8 mouse cellular contexts compared by ENCODE assay signal in the genomic region with DNA sequence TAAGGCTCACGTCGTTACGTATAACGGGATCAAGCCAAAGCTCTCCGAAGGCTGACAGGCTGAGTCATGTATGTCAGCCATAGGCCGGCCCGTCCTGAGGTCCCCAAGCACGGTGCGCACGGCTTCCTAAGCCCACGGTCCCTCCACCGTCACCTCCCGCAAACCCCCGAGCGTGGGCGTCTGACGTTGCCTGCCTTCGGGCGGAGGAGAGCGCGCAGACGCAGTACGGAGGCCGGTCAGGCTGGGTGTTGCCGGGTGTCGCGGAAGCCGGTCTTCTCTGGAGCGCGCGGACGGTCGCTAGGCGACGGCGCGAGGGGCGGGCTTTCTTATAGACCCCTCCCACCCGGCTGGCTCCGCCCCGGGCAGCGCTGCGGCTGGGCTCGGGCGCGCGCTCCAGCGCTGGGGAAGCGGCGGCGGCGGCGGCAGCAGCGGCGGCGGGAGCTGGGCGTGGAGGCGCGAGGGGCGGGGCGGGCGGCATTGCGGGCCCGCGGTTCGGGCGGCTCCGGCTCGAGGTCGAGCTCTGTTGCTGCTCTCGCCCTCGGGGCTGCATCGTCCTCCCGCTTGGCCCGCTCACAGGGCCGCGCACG. TPM values are rescaled to one million over a fixed set of nuclear protein-coding genes. Genes with fewer than 3 reads are reported as not detected.
DNase-seq lines count a peak whose midpoint lies in the region; ATAC-seq and TF ChIP-seq lines count a peak whose summit lies in the region.

A gene (plus strand): TSS at position 463 of the 587 bp plus-strand sequence.

- peak; percentile 88 for DNase-seq in c-Kit-positive CD71-positive TER-119-positive erythroid progenitor cells, embryonic 14.5 days (ENCODE audit: low spot score)
- DNase-seq in heart, postnatal 0 days (ENCODE audit: low spot score): peak; percentile 95
- peak; percentile 96 to 98 for DNase-seq in kidney, postnatal 4 days
- DNase-seq in testis, postnatal 10 days (ENCODE audit: low spot score): peak; percentile 97

- WGBS in forebrain, embryonic 12.5 days: under 1% methylated on average over 56 of the region's 78 CpGs
- WGBS in heart, postnatal 0 days: 0% methylated on average over 52 of the region's 78 CpGs
- WGBS in liver, embryonic 16.5 days (ENCODE audit: insufficient replicate concordance): under 1% methylated on average over 76 of the region's 78 CpGs
- under 1% methylated on average over 53 of the region's 78 CpGs for WGBS in neural tube, embryonic 14.5 days

- H3K9ac ChIP-seq in forebrain, embryonic 12.5 days: peak within 1 kb of the TSS; percentile 91
- H3K9ac ChIP-seq in heart, postnatal 0 days (replicated peaks; ENCODE audit: low read depth, low read length): peak within 1 kb of the TSS; percentile 84
- peak within 1 kb of the TSS; percentile 73 for H3K9ac ChIP-seq in liver, embryonic 16.5 days (ENCODE audit: low read depth, low read length)
- H3K9ac ChIP-seq in neural tube, embryonic 14.5 days (replicated peaks; ENCODE audit: low read depth, low read length): peak within 1 kb of the TSS; percentile 90

- peak; percentile 92 for ATAC-seq in forebrain, embryonic 12.5 days (ENCODE audit: low FRiP score)
- ATAC-seq in heart, postnatal 0 days (ENCODE audit: insufficient read depth, low read depth): peak; percentile 88
- peak; percentile 80 for ATAC-seq in liver, embryonic 16.5 days (ENCODE audit: low read depth)
- ATAC-seq in neural tube, embryonic 14.5 days (ENCODE audit: low read depth): peak; percentile 90

- H3K36me3 ChIP-seq in E14TG2a.4 (ENCODE audit: insufficient read depth, low read length): peaks cover 21% of the 10 kb centered on the region
- peaks cover 9% of the 10 kb centered on the region; the same call in 1 of the 2 replicates for H3K36me3 ChIP-seq in forebrain, embryonic 12.5 days (replicated peaks)
- H3K36me3 ChIP-seq in heart, postnatal 0 days (replicated peaks; ENCODE audit: control insufficient read depth, insufficient read depth, low read length): no peaks in the 10 kb centered on the region
- H3K36me3 ChIP-seq in liver, embryonic 16.5 days (ENCODE audit: control insufficient read depth, insufficient read depth): no peaks in the 10 kb centered on the region
- H3K36me3 ChIP-seq in neural tube, embryonic 14.5 days (ENCODE audit: control insufficient read depth, insufficient read depth, low read length): no peaks in the 10 kb centered on the region

- peak within 1 kb of the TSS; percentile 96 for H3K27ac ChIP-seq in forebrain, embryonic 12.5 days
- peak within 1 kb of the TSS; percentile 93 for H3K27ac ChIP-seq in heart, postnatal 0 days (ENCODE audit: low read depth)
- peak within 1 kb of the TSS; percentile 93 for H3K27ac ChIP-seq in liver, embryonic 16.5 days (ENCODE audit: low read length)
- H3K27ac ChIP-seq in neural tube, embryonic 14.5 days (ENCODE audit: low read depth, low read length): peak within 1 kb of the TSS; percentile 99

- H3K4me2 ChIP-seq in forebrain, embryonic 12.5 days: peak within 1 kb of the TSS; percentile 59
- peak within 1 kb of the TSS; percentile 86 for H3K4me2 ChIP-seq in heart, postnatal 0 days (ENCODE audit: low read depth, low read length)
- peak within 1 kb of the TSS; percentile 83 for H3K4me2 ChIP-seq in liver, embryonic 16.5 days (ENCODE audit: low read depth, low read length)
- peak within 1 kb of the TSS; percentile 63 for H3K4me2 ChIP-seq in neural tube, embryonic 14.5 days (ENCODE audit: low read depth, low read length)

- peaks cover 11% of the 10 kb centered on the region for H3K4me1 ChIP-seq in E14TG2a.4 (replicated peaks; ENCODE audit: low read depth, low read length)
- H3K4me1 ChIP-seq in forebrain, embryonic 12.5 days: peaks cover 17% of the 10 kb centered on the region
- H3K4me1 ChIP-seq in heart, postnatal 0 days (ENCODE audit: control insufficient read depth, insufficient read depth): peaks cover 5% of the 10 kb centered on the region
- peaks cover 2% of the 10 kb centered on the region; the same call in 1 of the 2 replicates for H3K4me1 ChIP-seq in liver, embryonic 16.5 days (ENCODE audit: control insufficient read depth, low read depth, low read length)
- peaks cover 20% of the 10 kb centered on the region; the same call in 1 of the 2 replicates for H3K4me1 ChIP-seq in neural tube, embryonic 14.5 days (ENCODE audit: control insufficient read depth, insufficient read depth, low read length)

- peak within 1 kb of the TSS; percentile 98 for H3K4me3 ChIP-seq in E14TG2a.4 (replicated peaks; ENCODE audit: low read length)
- H3K4me3 ChIP-seq in forebrain, embryonic 12.5 days (replicated peaks): peak within 1 kb of the TSS; percentile 77
- peak within 1 kb of the TSS; percentile 72 for H3K4me3 ChIP-seq in heart, postnatal 0 days (ENCODE audit: low read depth, low read length)
- H3K4me3 ChIP-seq in liver, embryonic 16.5 days (ENCODE audit: low read depth, low read length): peak within 1 kb of the TSS; percentile 73
- peak within 1 kb of the TSS; percentile 78 for H3K4me3 ChIP-seq in neural tube, embryonic 14.5 days (ENCODE audit: low read depth, low read length)

- no peak for TF ChIP-seq CTCF in E14TG2a.4 (conservative IDR thresholded peaks at IDR 0.05; ENCODE audit: low read length)
- no peak for TF ChIP-seq CTCF in heart, postnatal 0 days (IDR thresholded peaks at IDR 0.05; ENCODE audit: low read depth)

- peaks cover 3% of the 10 kb centered on the region for H3K27me3 ChIP-seq in E14TG2a.4 (ENCODE audit: insufficient read depth, low read length)
- no peaks in the 10 kb centered on the region for H3K27me3 ChIP-seq in forebrain, embryonic 12.5 days
- no peaks in the 10 kb centered on the region for H3K27me3 ChIP-seq in heart, postnatal 0 days (ENCODE audit: control insufficient read depth, insufficient read depth, low read length)
- H3K27me3 ChIP-seq in liver, embryonic 16.5 days (ENCODE audit: control insufficient read depth, insufficient read depth, low read depth, low read length): peaks cover 14% of the 10 kb centered on the region
- no peaks in the 10 kb centered on the region for H3K27me3 ChIP-seq in neural tube, embryonic 14.5 days (ENCODE audit: control insufficient read depth, insufficient read depth, low read length)

- no peaks in the 10 kb centered on the region for H3K9me3 ChIP-seq in E14TG2a.4 (ENCODE audit: low read length)
- no peaks in the 10 kb centered on the region for H3K9me3 ChIP-seq in forebrain, embryonic 12.5 days
- no peaks in the 10 kb centered on the region for H3K9me3 ChIP-seq in heart, postnatal 0 days (replicated peaks; ENCODE audit: control insufficient read depth, low read length)
- H3K9me3 ChIP-seq in liver, embryonic 16.5 days (replicated peaks; ENCODE audit: control insufficient read depth, low read length): no peaks in the 10 kb centered on the region
- H3K9me3 ChIP-seq in neural tube, embryonic 14.5 days (ENCODE audit: control insufficient read depth, low read length): no peaks in the 10 kb centered on the region

- TF ChIP-seq EP300 in heart, postnatal 0 days (IDR thresholded peaks at IDR 0.05; ENCODE audit: low read depth): peak; percentile 0; the same call in 1 of the 2 replicates

RNA-seq across cellular contexts. Expression of the gene that starts here (rescaled TPM):
- 16.5 and 21.4 TPM in 2 replicates for polyA plus RNA-seq in forebrain, embryonic 12.5 days (2016; fragmentation: Nextera tagmentation; extraction: Ambion mirVana)
- 15.2 and 21.6 TPM in 2 replicates for total RNA-seq in heart, postnatal 0 days (2014; rRNA removed; ENCODE audit: low replicate concordance)
- 8.3 and 8.6 TPM in 2 replicates for polyA plus RNA-seq in heart, postnatal 0 days (2015; fragmentation: Nextera tagmentation; extraction: Ambion mirVana)
- polyA plus RNA-seq in liver, embryonic 16.5 days (2015; fragmentation: Nextera tagmentation; extraction: Ambion mirVana): 0.86 and 0.89 TPM in 2 replicates
- 20.3 and 26.4 TPM in 2 replicates for polyA plus RNA-seq in neural tube, embryonic 14.5 days (2014; fragmentation: Nextera tagmentation; extraction: Ambion mirVana)

Comparison
In these comparisons a context has a peak if more than half of its experiments do, and no peak if none do; other contexts are left out.
1. Peak in every context shown above with its lines: DNase-seq, ATAC-seq, H3K4me3 ChIP-seq and H3K27ac ChIP-seq.
2. Peak in ATAC-seq, H3K4me3 ChIP-seq, H3K27ac ChIP-seq, H3K9ac ChIP-seq and H3K4me2 ChIP-seq in liver, embryonic 16.5 days; RNA of the gene not detected or under 1 TPM.